Mouse (Mus musculus): ENCODE data around the gene Gm49721.
"Not testable (repeated sequence)": the region's sequence is repeated elsewhere in the genome, so short reads cannot be mapped to it uniquely, and the experiment has no call there.

Gene Gm49721

GRCm38 (mm10) chr17:7075519-7075918 is 96.8 kb downstream of the Gm49721 start:
- not testable (repeated sequence) for DNase-seq (ENCODE audit: low read depth)

GRCm38 (mm10) chr17:7079558-7079957 is 100.9 kb downstream of the Gm49721 start:
- not testable (repeated sequence) for DNase-seq (ENCODE audit: low read depth)

GRCm38 (mm10) chr17:7084523-7084922 is 105.8 kb downstream of the Gm49721 start:
- DNase-seq (ENCODE audit: low read depth) = not testable (repeated sequence)

- not testable (repeated sequence) for DNase-seq (ENCODE audit: low read depth)
Observed at GRCm38 (mm10) chr17:7085469-7086168, 106.9 kb downstream of the Gm49721 start.

GRCm38 (mm10) chr17:7086836-7087235 is 108.1 kb downstream of the Gm49721 start:
- not testable (repeated sequence) for DNase-seq (ENCODE audit: low read depth)
